Mouse (Mus musculus) midbrain, embryonic 15.5 days (tissue): ENCODE measurements around the gene Pik3r2. TPM values are rescaled to one million over a fixed set of nuclear protein-coding genes. Genes with fewer than 3 reads are reported as not detected.
A peak's percentile ranks its signal among the peaks of the same experiment; 100 is the strongest.

Experiments
- ATAC-seq: fragments of 200-750 bp; cut with Nextera tagmentation; replicated peaks from 2 replicates; pipeline ENCODE4 v1.8.0; 2017; ENCODE audit warnings: moderate TSS enrichment
- H3K27ac ChIP-seq: fragments of 300-500 bp; sonication (generic); 2 replicates; pipeline ENCODE4 v1.5.1; 2015; ENCODE audit warnings: mild to moderate bottlenecking, inconsistent platforms
- H3K27me3 ChIP-seq: fragments of 300-500 bp; sonication (generic); replicated peaks from 2 replicates; pipeline ENCODE4 v1.6.1; 2015; ENCODE audit warnings: inconsistent platforms
- H3K36me3 ChIP-seq: fragments of 300-500 bp; sonication (generic); replicated peaks from 2 replicates; pipeline ENCODE4 v1.6.1; 2015; ENCODE audit warnings: inconsistent platforms
- H3K4me1 ChIP-seq: fragments of 300-500 bp; sonication (generic); 2 replicates; pipeline ENCODE4 v1.6.1; 2015; ENCODE audit warnings: inconsistent platforms
- H3K4me2 ChIP-seq: fragments of 300-500 bp; sonication (generic); 2 replicates; pipeline ENCODE4 v1.6.1; 2015; ENCODE audit warnings: inconsistent platforms, mild to moderate bottlenecking, moderate library complexity
- H3K4me3 ChIP-seq: fragments of 300-500 bp; sonication (generic); 2 replicates; pipeline ENCODE4 v1.5.1; 2015; ENCODE audit warnings: mild to moderate bottlenecking, inconsistent platforms
- H3K9ac ChIP-seq: fragments of 300-500 bp; sonication (generic); 2 replicates; pipeline ENCODE4 v1.6.1; 2015; ENCODE audit warnings: mild to moderate bottlenecking, inconsistent platforms
- H3K9me3 ChIP-seq: fragments of 300-500 bp; sonication (generic); 2 replicates; pipeline ENCODE4 v1.6.1; 2016; ENCODE audit warnings: inconsistent platforms
- WGBS: fragments of 180-500 bp; shearing (Covaris S2); methylation state at CpG from one replicate; pipeline ENCODE4 v1.1.7; 2015; ENCODE audit warnings: mixed read lengths; 5-methylcytosine and 5-hydroxymethylcytosine counted together
- polyA plus RNA-seq: library from polyadenylated mRNA; unstranded; fragments of >200 nt; fragmentation: Nextera tagmentation; extraction: Ambion mirVana; gene quantifications from 2 replicates; pipeline ENCODE4 v1.2.1, GENCODE M21; 2015

Pik3r2 gene
- polyA plus RNA-seq, 1 experiment from 2014 or later, result 113 TPM

DNA sequence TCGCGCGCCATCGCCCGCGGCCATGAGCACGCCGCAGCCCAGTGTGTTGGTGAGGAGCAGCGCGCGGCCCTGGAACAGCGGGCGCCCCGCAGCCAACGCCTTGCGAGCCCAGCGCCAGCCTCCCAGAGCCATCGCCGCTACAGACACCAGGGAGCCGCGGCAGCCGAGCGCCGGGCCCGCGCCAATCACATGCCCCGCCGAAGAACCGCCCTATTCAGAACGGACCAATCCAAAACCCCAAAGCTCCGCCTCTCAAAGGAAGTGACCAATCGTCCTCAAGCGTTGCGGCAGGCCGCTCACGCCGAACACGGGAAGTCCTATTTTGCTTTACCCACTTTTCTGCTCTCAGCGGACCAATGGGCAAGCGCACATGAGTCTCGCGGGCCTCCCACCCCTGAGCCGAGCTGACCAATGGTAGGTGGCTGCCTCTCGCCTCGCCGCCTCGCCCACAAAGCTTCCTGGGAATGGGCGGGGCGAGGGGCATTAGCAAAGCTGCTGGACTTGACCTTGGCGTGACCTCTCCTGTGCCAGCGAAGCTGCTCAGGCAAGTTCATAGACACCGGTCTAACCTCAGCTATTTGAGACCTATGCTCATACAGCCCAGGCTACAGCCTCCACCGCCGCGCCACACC, 15.6 kb downstream of the Pik3r2 start, which contains the start of gene Mpv17l2:
TSS of gene Mpv17l2 (minus strand) at position 172 of the 632 bp plus-strand sequence.
- ATAC-seq, result peak; percentile 96
- Histone ChIP-seq H3K27me3 (no peaks in the 10 kb centered on the region), H3K9me3 (no peaks in the 10 kb centered on the region), H3K4me2 (peak within 1 kb of the TSS; percentile 89), H3K36me3 (peaks cover 16% of the 10 kb centered on the region; the same call in 1 of the 2 replicates), H3K4me3 (peak within 1 kb of the TSS; percentile 69), H3K9ac (peak within 1 kb of the TSS; percentile 66), H3K4me1 (peaks cover 51% of the 10 kb centered on the region), H3K27ac (peak within 1 kb of the TSS; percentile 75)
- under 1% methylated on average over 55 of the region's 55 CpGs for WGBS

DNA sequence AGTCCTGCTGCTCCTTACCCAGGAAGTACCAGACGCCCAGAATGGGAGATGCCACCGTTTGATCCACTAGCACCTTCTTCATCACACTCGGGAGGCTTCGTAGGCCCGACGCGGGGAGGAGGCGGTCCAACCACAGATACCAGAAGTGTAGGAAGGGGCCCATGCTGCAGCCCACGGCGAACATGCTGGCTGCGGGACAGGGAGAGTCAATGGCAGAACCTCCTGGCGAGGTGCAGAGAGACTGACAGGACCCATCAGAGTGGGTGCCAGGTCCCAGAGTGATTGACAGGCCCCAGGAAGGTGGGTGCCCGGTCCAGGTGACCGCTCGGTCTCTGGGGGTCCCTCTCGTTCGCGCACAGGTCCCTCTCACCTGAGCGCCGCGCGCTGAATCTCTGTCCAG, 16.2 kb downstream of the Pik3r2 start:
- Histone ChIP-seq H3K27ac (peak overlapping the region; percentile 75), H3K4me3 (peak overlapping the region; percentile 69), H3K36me3 (peaks cover 16% of the 10 kb centered on the region; the same call in 1 of the 2 replicates), H3K9ac (peak overlapping the region; percentile 66), H3K27me3 (no peaks in the 10 kb centered on the region), H3K9me3 (no peaks in the 10 kb centered on the region), H3K4me2 (peak overlapping the region; percentile 89), H3K4me1 (peaks cover 51% of the 10 kb centered on the region)
- 1% methylated on average over 22 of the region's 22 CpGs for WGBS
- ATAC-seq, result no peak; the same call in 1 of the 2 replicates

- no peak overlapping the region for H3K4me3 ChIP-seq
These were observed 17.6 kb downstream of the Pik3r2 start for GRCm38 (mm10) chr8:70758616-70759561.

GRCm38 (mm10) chr8:70758308-70758615, 18.3 kb downstream of the Pik3r2 start:
- H3K27me3 ChIP-seq, result no peaks in the 10 kb centered on the region
- H3K9ac ChIP-seq, result no peak overlapping the region
- H3K9me3 ChIP-seq, result no peaks in the 10 kb centered on the region
- H3K4me1 ChIP-seq, result peaks cover 53% of the 10 kb centered on the region
- peaks cover 16% of the 10 kb centered on the region; the same call in 1 of the 2 replicates for H3K36me3 ChIP-seq
- 82% methylated on average over 7 of the region's 7 CpGs for WGBS
- no peak overlapping the region for H3K4me2 ChIP-seq
- no peak overlapping the region for H3K27ac ChIP-seq
- no peak overlapping the region for H3K4me3 ChIP-seq
- no peak for ATAC-seq

More at GRCm38 (mm10) chr8:70758616-70759561, 17.6 kb downstream of the Pik3r2 start:
- Histone ChIP-seq H3K9me3 (no peaks in the 10 kb centered on the region), H3K4me1 (peaks cover 53% of the 10 kb centered on the region), H3K27ac (no peak overlapping the region), H3K4me2 (peak overlapping the region; percentile 89; the same call in 1 of the 2 replicates), H3K36me3 (peaks cover 16% of the 10 kb centered on the region; the same call in 1 of the 2 replicates), H3K27me3 (no peaks in the 10 kb centered on the region), H3K9ac (no peak overlapping the region)
- 68% methylated on average over 19 of the region's 19 CpGs for WGBS
- ATAC-seq, result no peak

DNA sequence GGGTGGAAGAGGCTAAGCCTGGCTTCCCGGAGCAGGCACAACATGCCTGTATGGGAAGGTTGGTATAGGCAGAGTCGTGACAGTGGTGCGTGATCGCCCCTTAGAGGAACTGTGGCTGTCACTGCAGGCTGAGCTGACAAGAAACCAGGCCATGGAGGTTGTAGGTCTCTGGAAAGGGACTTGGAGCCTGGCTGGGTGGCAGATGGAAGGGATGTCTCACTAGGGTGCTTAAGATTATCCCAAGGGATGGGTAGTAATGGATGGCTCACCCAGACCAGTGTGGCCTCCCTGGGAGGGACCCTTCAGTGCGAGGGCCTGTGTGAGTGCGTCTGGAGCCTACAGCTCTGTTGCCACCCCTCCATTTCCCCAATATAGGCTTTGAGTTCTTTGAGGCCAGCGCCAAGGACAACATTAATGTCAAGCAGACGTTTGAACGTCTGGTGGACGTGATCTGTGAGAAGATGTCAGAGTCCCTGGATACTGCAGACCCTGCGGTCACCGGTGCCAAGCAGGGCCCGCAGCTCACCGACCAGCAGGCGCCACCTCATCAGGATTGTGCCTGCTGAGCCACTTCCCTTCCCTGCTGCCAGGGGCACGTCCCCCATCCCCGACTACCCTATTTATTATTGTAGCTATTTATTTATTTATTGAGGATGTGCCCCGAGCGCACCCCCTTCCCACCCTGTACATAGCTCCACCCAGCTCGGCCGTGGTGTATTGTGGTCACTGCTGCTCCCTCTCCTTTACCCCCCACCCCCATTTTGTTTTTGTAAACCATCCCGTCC, 18.8 kb downstream of the Pik3r2 start:
- 63% methylated on average over 22 of the region's 22 CpGs for WGBS
- Histone ChIP-seq H3K9ac (no peak overlapping the region), H3K4me1 (peaks cover 53% of the 10 kb centered on the region), H3K27me3 (no peaks in the 10 kb centered on the region), H3K27ac (no peak overlapping the region), H3K36me3 (peaks cover 16% of the 10 kb centered on the region; the same call in 1 of the 2 replicates), H3K4me3 (no peak overlapping the region), H3K9me3 (no peaks in the 10 kb centered on the region), H3K4me2 (no peak overlapping the region)
- no peak for ATAC-seq

DNA sequence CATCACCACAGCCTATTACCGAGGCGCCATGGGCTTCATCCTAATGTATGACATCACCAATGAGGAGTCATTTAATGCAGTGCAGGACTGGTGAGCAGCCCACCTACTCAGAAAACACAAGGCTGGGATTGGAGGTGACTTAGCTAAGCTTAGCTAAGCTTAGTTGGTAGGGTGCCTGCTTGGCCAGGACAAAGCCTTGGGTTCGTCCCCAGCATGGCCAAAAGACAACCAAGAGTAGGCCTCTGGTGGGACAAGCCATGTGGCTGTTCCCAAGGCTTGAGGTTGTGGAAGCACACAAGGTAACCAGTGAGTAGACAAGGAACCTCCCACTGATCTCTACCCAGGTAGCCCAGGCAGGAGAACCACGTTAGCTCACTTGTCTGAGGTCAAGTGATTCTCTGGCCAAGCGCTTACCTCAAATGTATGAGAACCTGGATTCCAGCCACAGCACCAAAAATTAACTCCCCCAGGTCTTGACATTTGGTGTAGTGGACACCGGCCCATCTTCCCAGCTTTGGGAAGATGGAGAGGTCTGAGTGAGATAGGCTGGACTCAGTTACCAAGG, 20.0 kb downstream of the Pik3r2 start:
- Histone ChIP-seq H3K4me2 (no peak overlapping the region), H3K27me3 (no peaks in the 10 kb centered on the region), H3K9me3 (no peaks in the 10 kb centered on the region), H3K9ac (no peak overlapping the region), H3K27ac (no peak overlapping the region), H3K4me1 (peaks cover 53% of the 10 kb centered on the region), H3K4me3 (no peak overlapping the region), H3K36me3 (peaks cover 16% of the 10 kb centered on the region; the same call in 1 of the 2 replicates)
- WGBS, result 92% methylated on average over 6 of the region's 6 CpGs
- no peak for ATAC-seq

GRCm38 (mm10) chr8:70755661-70756475, 20.6 kb downstream of the Pik3r2 start:
- H3K27ac ChIP-seq, result peak overlapping the region; percentile 92; the same call in 1 of the 2 replicates
- ATAC-seq, result no peak
- no peaks in the 10 kb centered on the region for H3K9me3 ChIP-seq
- peaks cover 53% of the 10 kb centered on the region for H3K4me1 ChIP-seq
- WGBS, result 85% methylated on average over 24 of the region's 24 CpGs
- H3K27me3 ChIP-seq, result no peaks in the 10 kb centered on the region
- peak overlapping the region; percentile 83 for H3K9ac ChIP-seq
- H3K4me3 ChIP-seq, result peak overlapping the region; percentile 71
- peaks cover 16% of the 10 kb centered on the region; the same call in 1 of the 2 replicates for H3K36me3 ChIP-seq
- H3K4me2 ChIP-seq, result peak overlapping the region; percentile 57

- H3K9me3 ChIP-seq, result no peaks in the 10 kb centered on the region
- H3K27ac ChIP-seq, result peak overlapping the region; percentile 92
- peak; percentile 64 for ATAC-seq
- H3K27me3 ChIP-seq, result no peaks in the 10 kb centered on the region
- H3K36me3 ChIP-seq, result peaks cover 16% of the 10 kb centered on the region; the same call in 1 of the 2 replicates
- peak overlapping the region; percentile 57 for H3K4me2 ChIP-seq
- peaks cover 49% of the 10 kb centered on the region for H3K4me1 ChIP-seq
- 13% methylated on average over 50 of the region's 50 CpGs for WGBS
- H3K9ac ChIP-seq, result peak overlapping the region; percentile 83
- peak overlapping the region; percentile 71 for H3K4me3 ChIP-seq
These were observed 21.4 kb downstream of the Pik3r2 start for GRCm38 (mm10) chr8:70754871-70755660.

- Histone ChIP-seq H3K4me2 (peak within 1 kb of the TSS; percentile 57), H3K4me1 (peaks cover 41% of the 10 kb centered on the region), H3K27me3 (0 out of 2 replicates have a peak, but pooled peaks cover 6% of the 10 kb centered on the region), H3K4me3 (peak within 1 kb of the TSS; percentile 71), H3K9me3 (no peaks in the 10 kb centered on the region), H3K27ac (peak within 1 kb of the TSS; percentile 92), H3K9ac (peak within 1 kb of the TSS; percentile 83), H3K36me3 (peaks cover 16% of the 10 kb centered on the region; the same call in 1 of the 2 replicates)
- WGBS, result 8% methylated on average over 37 of the region's 37 CpGs
- ATAC-seq, result peak; percentile 98
These were observed 22.3 kb downstream of the Pik3r2 start, which contains the start of gene Rab3a for GRCm38 (mm10) chr8:70754043-70754870. Gene Rab3a, plus strand, starts transcription at chr8:70754679.
